Mouse (Mus musculus): ENCODE measurements at regions not wholly inside any gene's neighbourhood (a gene's known extent, or its start where the extent isn't known, plus 50 kb on each side); places are given as distances from the start of the nearest gene placed in this dataset.

DNA sequence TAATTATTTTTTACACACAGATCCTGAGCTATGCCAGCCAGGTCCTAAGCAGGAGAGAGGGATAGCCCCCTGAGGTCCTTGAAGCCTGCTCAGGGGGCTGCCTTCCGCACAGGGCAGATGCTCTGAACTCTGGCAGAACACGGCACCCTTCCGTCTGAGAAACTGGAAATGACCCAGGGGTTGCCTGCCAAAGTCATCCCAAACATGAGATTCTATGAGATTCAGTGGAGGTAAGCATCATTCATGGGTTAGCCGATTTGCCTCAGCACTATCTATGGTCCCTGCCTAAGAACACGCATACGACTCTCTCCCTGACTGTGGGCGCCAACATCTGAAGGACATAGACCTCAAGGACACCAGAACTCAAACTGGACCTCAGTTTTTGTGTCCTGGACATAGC lies 152.8 kb downstream of the Bcl11b start:
- no peak for DNase-seq

DNA sequence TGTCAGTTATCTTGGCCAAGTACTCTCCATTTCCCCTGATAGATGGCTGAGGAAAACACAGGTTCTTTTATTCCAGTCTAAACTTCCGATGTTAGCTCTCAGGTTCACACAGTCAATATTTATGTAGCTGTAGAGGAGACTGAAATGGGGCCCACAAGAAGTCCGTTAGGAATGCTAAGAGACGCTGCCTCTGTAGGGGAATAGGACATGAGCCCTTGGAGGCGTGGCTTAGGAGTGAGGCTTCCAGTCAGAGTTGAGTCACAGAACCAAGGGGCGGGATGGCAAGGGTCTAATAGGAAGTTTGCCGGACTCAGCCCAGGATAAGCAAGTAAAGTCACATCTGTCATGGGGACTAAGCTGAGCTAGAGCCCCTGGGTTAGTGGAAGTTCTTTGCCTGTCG lies 150.5 kb downstream of the Bcl11b start:
- no peak for DNase-seq

DNA sequence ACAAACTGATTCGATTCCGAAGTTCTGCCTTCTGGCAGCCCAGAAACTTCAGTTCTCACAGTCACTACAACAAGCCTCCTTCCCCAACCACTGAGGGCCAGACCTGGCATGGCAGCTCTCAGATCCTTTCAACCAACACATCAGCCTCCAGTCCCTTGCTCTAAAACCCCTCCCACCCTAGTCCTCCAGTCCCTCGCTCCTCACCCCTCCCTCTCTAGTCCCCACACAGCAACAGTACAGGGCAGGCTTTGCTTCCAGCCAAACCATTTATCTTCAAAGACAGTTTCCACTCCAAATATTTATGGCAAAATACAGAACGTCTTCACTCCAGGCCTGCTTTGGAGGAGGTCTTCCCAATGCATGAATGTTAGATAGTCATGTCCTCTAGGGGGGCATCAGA lies 147.9 kb downstream of the Bcl11b start:
- no peak for DNase-seq

DNA sequence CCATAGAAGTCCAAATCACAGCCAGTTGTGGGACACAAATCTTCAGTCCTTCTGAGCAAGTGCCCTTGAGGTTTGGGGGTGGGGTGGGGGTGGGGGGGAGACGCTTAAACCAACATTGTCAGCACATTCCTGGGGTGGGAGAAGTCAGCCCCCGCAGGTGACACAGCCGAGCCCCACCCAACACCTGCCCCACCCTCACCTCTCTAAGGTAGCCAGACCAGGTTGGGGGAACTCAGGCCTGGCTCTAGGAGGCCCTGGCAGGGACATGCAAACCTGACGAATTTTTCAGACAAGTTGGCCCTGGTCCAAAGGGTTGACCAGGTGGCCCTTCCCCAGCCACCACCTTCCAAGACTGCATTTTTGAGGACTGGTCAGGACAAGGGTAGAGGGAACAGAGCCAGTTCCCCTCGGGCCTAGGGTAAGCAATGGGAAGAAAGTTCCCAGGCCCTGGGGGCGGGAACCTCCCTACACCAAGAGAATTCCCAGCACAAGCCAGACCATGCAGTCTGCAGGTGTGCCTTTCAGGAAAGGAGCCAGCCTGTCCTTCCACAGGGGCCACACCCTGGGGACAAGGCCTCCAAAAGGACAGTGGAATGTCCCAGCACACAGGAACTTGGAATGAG lies 146.9 kb downstream of the Bcl11b start:
- no peak for DNase-seq

DNA sequence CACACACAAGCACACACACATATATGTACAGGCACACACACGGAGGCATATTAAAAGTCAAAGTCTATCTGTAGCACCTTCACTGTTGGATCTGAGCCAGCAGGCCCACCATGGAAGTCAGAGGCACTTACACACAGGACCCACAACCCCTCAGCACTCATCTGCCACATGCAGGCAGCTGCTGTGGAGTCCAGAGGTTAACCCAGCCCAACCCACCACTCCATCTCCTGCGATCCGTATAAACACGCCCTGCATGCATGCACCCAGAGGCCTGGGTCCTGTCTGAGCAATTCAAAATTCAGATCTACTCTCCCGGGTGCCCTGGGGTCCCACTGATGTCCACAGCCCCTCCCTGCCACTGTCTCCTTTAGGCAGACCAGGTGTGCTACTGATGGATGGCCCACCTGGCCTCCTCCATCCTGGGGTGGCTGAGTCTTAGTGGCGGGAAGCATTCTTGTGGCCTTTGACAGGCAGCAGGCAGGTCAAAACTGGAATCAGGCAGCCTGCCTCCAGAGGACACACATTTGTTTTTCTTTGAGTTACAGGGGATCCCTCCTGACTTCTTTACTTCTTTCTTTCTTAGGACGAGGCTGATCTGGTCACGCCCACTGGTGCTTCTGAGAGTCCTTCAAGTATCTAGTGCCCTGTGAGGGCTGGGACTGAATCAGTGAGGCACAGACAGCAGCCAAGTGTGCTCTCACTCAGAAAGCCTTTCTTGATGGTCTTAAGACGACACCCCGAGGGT lies 144.7 kb downstream of the Bcl11b start:
- DNase-seq: no peak

DNA sequence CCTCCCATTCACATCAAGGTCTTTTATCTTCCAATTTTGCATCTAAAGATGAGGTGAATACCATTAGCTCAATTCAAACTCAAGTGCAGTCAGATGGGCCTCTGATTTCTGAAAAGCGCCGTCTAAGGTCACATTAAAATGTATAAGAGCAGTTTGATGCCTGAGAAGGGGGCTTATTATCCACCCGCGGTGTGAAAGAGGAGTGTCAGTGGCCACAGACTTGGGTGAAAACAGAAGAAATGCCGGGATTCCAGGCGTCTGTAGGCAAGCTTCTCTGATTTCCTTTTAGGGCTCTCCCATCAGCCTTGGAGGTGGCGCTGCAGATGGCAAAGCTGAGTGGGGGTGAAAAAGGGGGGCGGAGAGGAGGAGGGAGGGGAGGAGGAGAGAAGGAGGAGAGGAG lies 143.7 kb downstream of the Bcl11b start:
- DNase-seq: no peak

DNA sequence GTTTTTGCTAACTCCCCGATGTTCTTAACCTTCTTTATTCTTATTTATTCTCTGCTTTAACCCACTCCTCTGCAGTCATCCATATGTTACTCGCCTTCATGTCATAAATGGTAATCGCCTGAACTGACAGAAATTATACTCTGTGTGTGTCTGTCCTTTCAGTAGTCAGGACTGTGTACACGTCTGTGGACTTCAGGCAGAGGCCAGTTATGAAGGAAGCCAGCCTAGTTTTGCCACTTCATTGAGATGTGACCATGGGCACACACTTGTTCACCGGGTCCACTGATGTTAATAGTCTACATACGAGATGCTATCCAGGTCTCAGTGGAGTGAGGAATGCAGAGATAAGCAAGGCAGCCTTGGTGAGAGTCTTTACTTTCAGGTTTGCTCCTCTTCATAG lies 143.0 kb downstream of the Bcl11b start:
- no peak for DNase-seq

All from retina, postnatal 1 day (tissue).